Mouse (Mus musculus) brain, embryonic 14.5 days (tissue): ENCODE measurements around the gene Itih4.

ENCODE experiments used
- CTCF ChIP-seq: fragments of 200-500 bp; IDR thresholded peaks from 2 replicates; pipeline ENCODE4 v1.5.1; 2012; ENCODE audit warnings: inconsistent platforms, mild to moderate bottlenecking, moderate library complexity, borderline replicate concordance; ENCODE audit not compliant: insufficient read depth, insufficient read length; ENCODE audit errors: extremely low read depth
- POLR2A ChIP-seq: fragments of 200-500 bp; IDR thresholded peaks from 2 replicates; pipeline ENCODE4 v1.6.1; 2012; ENCODE audit warnings: mild to moderate bottlenecking, inconsistent platforms, borderline replicate concordance; ENCODE audit not compliant: poor library complexity, insufficient read depth, insufficient read length, severe bottlenecking; ENCODE audit errors: extremely low read depth

DNA sequence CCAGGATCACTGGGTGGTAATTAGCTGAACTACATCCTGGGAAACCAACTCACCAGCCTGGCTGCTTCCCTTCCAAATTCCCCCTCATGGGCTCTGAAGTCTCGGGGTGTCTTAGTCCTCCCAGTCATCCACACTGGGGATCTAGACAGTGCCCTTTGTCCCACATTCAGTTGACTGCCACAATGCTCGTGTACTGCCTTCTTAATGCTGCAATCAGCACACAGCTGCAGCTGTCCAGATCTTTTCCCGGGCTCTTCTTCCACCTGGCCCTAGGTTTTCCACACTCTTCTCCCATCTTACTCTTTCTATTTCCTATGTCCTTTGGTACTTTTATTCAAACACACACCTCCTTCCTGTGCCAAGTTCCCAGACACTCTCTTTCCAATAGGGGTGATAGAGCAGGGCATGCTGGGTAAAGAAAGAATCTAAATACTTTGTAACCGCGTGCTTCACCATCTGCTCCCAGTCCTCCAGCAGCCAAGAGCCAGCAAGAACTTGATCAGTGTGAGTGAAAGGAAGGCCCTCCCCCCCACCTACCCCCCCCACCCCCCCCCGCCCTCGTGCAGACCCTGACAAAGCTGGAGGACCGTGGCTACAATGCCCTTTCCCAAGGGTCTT lies 35.9 kb downstream of the Itih4 start:
- TF ChIP-seq CTCF (no peak), POLR2A (no peak)
